Mouse (Mus musculus): ENCODE results near the gene Zfp81. TPM values are rescaled to one million over a fixed set of nuclear protein-coding genes. Genes with fewer than 3 reads are reported as not detected.
"Not testable (repeated sequence)": the region's sequence is repeated elsewhere in the genome, so short reads cannot be mapped to it uniquely, and the experiment has no call there.

Zfp81 gene
- polyA plus RNA-seq (2014; fragmentation: Nextera tagmentation; extraction: Ambion mirVana): 12.9 and 13.4 TPM in 2 replicates

DNA sequence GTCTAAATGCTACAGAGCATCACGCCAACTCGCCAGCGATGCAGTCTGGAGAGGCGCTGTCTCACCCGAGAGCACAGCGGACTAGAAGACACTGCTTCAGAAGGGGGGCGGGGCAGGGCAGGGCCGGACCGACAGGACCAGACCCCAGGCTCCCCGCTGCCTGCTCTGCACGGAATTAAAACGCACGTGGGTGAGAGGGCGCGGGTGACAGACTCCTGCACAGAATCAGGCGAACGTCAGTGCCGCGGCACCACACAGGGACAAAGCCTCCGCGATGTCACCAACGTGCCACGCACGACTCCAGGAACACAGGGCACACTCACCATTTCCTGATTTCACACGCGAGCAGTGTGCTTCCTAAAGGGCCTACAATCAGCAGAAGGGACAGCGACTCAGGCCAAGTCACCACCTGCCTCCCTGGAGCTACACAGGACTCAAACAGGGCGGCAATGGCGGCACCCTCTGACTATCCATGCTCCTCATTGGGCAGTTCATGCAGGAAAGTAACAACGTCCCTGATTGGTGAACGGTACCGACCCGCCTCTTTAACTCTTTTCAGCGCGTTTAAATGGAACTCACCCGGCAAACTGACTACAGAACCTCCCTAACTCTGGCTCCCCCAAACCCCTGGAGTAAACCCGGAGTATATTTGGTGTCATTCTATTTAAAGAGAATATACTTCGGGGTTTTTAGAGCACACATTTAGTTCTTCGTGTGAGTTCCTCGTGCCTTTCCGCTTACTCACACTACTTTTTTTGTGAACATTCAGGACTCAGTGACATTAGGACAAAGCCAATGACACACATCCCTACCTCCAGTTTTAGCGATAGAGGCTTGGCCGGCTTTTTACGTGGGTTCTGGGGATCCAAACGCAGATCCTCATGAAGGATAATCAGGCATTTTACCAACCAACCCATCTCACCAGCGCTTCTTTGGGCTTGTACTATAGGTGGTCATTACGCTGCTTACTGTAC, at the start of gene Zfp81:
TSS of gene Zfp81 (minus strand) at position 468 of the 974 bp plus-strand sequence.
- Histone ChIP-seq H3K4me3 (ENCODE audit: low read depth, low read length) (peak within 1 kb of the TSS; percentile 92), H3K4me2 (replicated peaks; ENCODE audit: low read depth, low read length) (peak within 1 kb of the TSS; percentile 53), H3K36me3 (ENCODE audit: control insufficient read depth, insufficient read depth, low read length) (no peaks in the 10 kb centered on the region), H3K27ac (ENCODE audit: low read length) (peak within 1 kb of the TSS; percentile 83), H3K9me3 (ENCODE audit: control insufficient read depth, low read depth, low read length) (no peaks in the 10 kb centered on the region), H3K27me3 (ENCODE audit: control insufficient read depth, insufficient read depth, low read length) (no peaks in the 10 kb centered on the region), H3K4me1 (ENCODE audit: control insufficient read depth, insufficient read depth, low read length) (peaks cover 4% of the 10 kb centered on the region; the same call in 1 of the 2 replicates), H3K9ac (replicated peaks; ENCODE audit: low read depth, low read length) (peak within 1 kb of the TSS; percentile 64)
- WGBS: 4% methylated on average over 47 of the region's 47 CpGs
- ATAC-seq (ENCODE audit: insufficient number of reproducible peaks, insufficient read depth, low FRiP score, low read depth): peak; percentile 100

DNA sequence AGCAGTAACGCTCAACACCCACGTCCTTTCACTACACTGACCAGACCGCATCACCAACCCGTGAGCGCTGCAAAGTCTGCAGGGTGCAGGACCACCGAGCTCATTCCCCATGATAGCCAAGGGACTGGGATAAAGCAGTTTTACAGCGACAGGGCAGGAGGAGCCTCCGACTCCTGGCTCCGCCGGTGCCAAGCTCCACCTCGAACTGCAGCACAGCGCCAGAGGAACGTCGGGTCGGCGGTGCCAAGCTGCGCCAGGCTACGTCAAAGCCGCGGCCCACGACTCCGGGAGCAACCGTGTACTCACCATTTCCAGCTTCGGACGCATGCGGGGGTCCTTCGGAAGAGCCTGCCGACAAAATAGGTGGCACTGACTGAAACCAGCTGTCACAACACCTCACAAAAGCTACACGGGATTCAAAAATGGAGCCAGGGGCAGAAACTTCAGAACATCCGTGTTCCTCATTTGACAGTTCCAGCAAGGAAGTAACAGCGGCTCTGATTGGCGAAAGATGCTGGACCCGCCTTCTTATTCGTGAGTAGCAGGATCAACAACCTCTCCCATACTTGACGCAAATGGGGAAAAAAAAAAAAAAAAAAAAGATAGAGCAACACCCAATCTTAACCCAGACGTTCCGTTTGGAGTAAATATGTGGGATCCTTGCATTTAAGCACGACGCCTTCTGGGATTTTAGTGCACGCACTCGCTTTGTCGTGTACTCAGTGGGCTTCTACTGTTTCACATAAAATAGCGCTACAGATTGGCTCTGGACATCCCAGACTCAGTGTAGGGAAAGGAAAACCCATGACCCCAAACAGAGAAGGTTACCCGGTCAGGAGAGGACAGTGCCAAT, 35.7 kb upstream of the Zfp81 start, which contains the start of gene Zfp101:
TSS of gene Zfp101 (minus strand) at position 460 of the 853 bp plus-strand sequence.
- H3K9ac ChIP-seq (replicated peaks; ENCODE audit: low read depth, low read length): peak within 1 kb of the TSS; percentile 64
- ATAC-seq (ENCODE audit: insufficient number of reproducible peaks, insufficient read depth, low FRiP score, low read depth): peak; percentile 98

GRCm38 (mm10) chr17:33392271-33392670, 33.6 kb upstream of the Zfp81 start:
- H3K4me2 ChIP-seq (replicated peaks; ENCODE audit: low read depth, low read length): no peak overlapping the region
- ATAC-seq (ENCODE audit: insufficient number of reproducible peaks, insufficient read depth, low FRiP score, low read depth): no peak
- peaks cover 9% of the 10 kb centered on the region; the same call in 1 of the 2 replicates for H3K4me1 ChIP-seq (ENCODE audit: control insufficient read depth, insufficient read depth, low read length)
- H3K9ac ChIP-seq (replicated peaks; ENCODE audit: low read depth, low read length): no peak overlapping the region
- H3K4me3 ChIP-seq (ENCODE audit: low read depth, low read length): no peak overlapping the region
- no peaks in the 10 kb centered on the region for H3K36me3 ChIP-seq (ENCODE audit: control insufficient read depth, insufficient read depth, low read length)
- H3K27ac ChIP-seq (ENCODE audit: low read length): no peak overlapping the region
- 93% methylated on average over 5 of the region's 5 CpGs for WGBS
- no peaks in the 10 kb centered on the region for H3K9me3 ChIP-seq (ENCODE audit: control insufficient read depth, low read depth, low read length)
- H3K27me3 ChIP-seq (ENCODE audit: control insufficient read depth, insufficient read depth, low read length): no peaks in the 10 kb centered on the region

More for the DNA sequence above, 35.7 kb upstream of the Zfp81 start, which contains the start of gene Zfp101:
- Histone ChIP-seq H3K4me3 (ENCODE audit: low read depth, low read length) (peak within 1 kb of the TSS; percentile 93), H3K4me1 (ENCODE audit: control insufficient read depth, insufficient read depth, low read length) (peaks cover 9% of the 10 kb centered on the region; the same call in 1 of the 2 replicates), H3K4me2 (replicated peaks; ENCODE audit: low read depth, low read length) (peak within 1 kb of the TSS; percentile 64), H3K27ac (ENCODE audit: low read length) (no peak within 1 kb of the TSS; the same call in 1 of the 2 replicates), H3K27me3 (ENCODE audit: control insufficient read depth, insufficient read depth, low read length) (no peaks in the 10 kb centered on the region), H3K9me3 (ENCODE audit: control insufficient read depth, low read depth, low read length) (no peaks in the 10 kb centered on the region), H3K36me3 (ENCODE audit: control insufficient read depth, insufficient read depth, low read length) (no peaks in the 10 kb centered on the region)
- WGBS: under 1% methylated on average over 44 of the region's 44 CpGs

DNA sequence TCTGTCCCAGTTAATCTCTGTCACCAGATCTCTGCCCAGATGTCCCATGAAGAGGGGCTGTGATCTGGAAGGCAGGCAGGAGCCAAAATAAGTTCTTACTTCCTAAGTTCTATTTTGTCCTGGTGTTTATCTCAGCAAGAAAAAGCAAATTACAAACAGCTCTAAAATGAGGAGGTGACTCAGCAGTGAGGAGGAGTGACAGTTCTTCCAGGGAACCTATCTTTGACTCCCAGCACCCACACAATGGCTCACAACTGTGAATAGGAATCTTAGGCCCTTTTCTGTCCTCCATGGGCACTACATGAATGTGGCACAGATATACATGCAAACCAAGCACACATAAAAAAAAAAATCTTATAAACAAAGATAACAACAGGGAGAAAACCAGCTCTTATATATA, 27.0 kb upstream of the Zfp81 start:
- no peaks in the 10 kb centered on the region for H3K4me1 ChIP-seq (ENCODE audit: control insufficient read depth, insufficient read depth, low read length)
- H3K4me2 ChIP-seq (replicated peaks; ENCODE audit: low read depth, low read length): no peak overlapping the region
- no peak overlapping the region for H3K9ac ChIP-seq (replicated peaks; ENCODE audit: low read depth, low read length)
- H3K4me3 ChIP-seq (ENCODE audit: low read depth, low read length): no peak overlapping the region
- H3K36me3 ChIP-seq (ENCODE audit: control insufficient read depth, insufficient read depth, low read length): peaks cover 24% of the 10 kb centered on the region
- H3K9me3 ChIP-seq (ENCODE audit: control insufficient read depth, low read depth, low read length): no peaks in the 10 kb centered on the region
- H3K27ac ChIP-seq (ENCODE audit: low read length): no peak overlapping the region
- no peaks in the 10 kb centered on the region for H3K27me3 ChIP-seq (ENCODE audit: control insufficient read depth, insufficient read depth, low read length)
- ATAC-seq (ENCODE audit: insufficient number of reproducible peaks, insufficient read depth, low FRiP score, low read depth): no peak

- Histone ChIP-seq H3K4me3 (ENCODE audit: low read depth, low read length) (no peak overlapping the region), H3K4me2 (replicated peaks; ENCODE audit: low read depth, low read length) (no peak overlapping the region), H3K9me3 (ENCODE audit: control insufficient read depth, low read depth, low read length) (no peaks in the 10 kb centered on the region), H3K36me3 (ENCODE audit: control insufficient read depth, insufficient read depth, low read length) (no peaks in the 10 kb centered on the region), H3K27ac (ENCODE audit: low read length) (no peak overlapping the region), H3K27me3 (ENCODE audit: control insufficient read depth, insufficient read depth, low read length) (no peaks in the 10 kb centered on the region), H3K9ac (replicated peaks; ENCODE audit: low read depth, low read length) (no peak overlapping the region), H3K4me1 (ENCODE audit: control insufficient read depth, insufficient read depth, low read length) (no peaks in the 10 kb centered on the region)
- 88% methylated on average over 3 of the region's 3 CpGs for WGBS
- ATAC-seq (ENCODE audit: insufficient number of reproducible peaks, insufficient read depth, low FRiP score, low read depth): no peak
Measured at GRCm38 (mm10) chr17:33372795-33373194, 14.1 kb upstream of the Zfp81 start.

GRCm38 (mm10) chr17:33352981-33353380, 5.7 kb downstream of the Zfp81 start:
- 100% methylated on average over 1 of the region's 1 CpGs for WGBS

DNA sequence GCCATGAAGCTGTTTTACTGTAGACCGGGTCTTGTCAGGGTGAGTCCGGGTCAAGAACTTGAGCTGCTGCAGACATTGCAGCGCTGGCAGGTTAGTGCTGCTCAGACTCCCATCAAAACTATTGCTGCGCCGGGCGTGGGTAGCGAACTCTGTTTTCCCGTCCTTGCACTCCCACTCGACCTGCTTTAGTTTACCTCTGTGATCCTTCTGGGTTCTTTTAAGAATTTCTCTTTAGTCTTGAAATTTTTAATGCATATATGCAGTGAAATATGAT, 68.9 kb downstream of the Zfp81 start:
- H3K4me3 ChIP-seq (ENCODE audit: low read depth, low read length); H3K9ac ChIP-seq (replicated peaks; ENCODE audit: low read depth, low read length); H3K4me2 ChIP-seq (replicated peaks; ENCODE audit: low read depth, low read length); H3K36me3 ChIP-seq (ENCODE audit: control insufficient read depth, insufficient read depth, low read length); H3K27me3 ChIP-seq (ENCODE audit: control insufficient read depth, insufficient read depth, low read length); H3K9me3 ChIP-seq (ENCODE audit: control insufficient read depth, low read depth, low read length); H3K4me1 ChIP-seq (ENCODE audit: control insufficient read depth, insufficient read depth, low read length); H3K27ac ChIP-seq (ENCODE audit: low read length): not testable (repeated sequence)
- peak; percentile 62; the same call in 1 of the 2 replicates for ATAC-seq (ENCODE audit: insufficient number of reproducible peaks, insufficient read depth, low FRiP score, low read depth)
- no CpG with 5 or more reads among the region's 9 CpGs for WGBS

More at GRCm38 (mm10) chr17:33352981-33353380, 5.7 kb downstream of the Zfp81 start:
- Histone ChIP-seq H3K27me3 (ENCODE audit: control insufficient read depth, insufficient read depth, low read length) (no peaks in the 10 kb centered on the region), H3K9me3 (ENCODE audit: control insufficient read depth, low read depth, low read length) (no peaks in the 10 kb centered on the region; the same call in 1 of the 2 replicates), H3K4me3 (ENCODE audit: low read depth, low read length) (no peak overlapping the region), H3K4me1 (ENCODE audit: control insufficient read depth, insufficient read depth, low read length) (peaks cover 4% of the 10 kb centered on the region; the same call in 1 of the 2 replicates), H3K4me2 (replicated peaks; ENCODE audit: low read depth, low read length) (no peak overlapping the region), H3K36me3 (ENCODE audit: control insufficient read depth, insufficient read depth, low read length) (no peaks in the 10 kb centered on the region), H3K9ac (replicated peaks; ENCODE audit: low read depth, low read length) (no peak overlapping the region), H3K27ac (ENCODE audit: low read length) (no peak overlapping the region)
- ATAC-seq (ENCODE audit: insufficient number of reproducible peaks, insufficient read depth, low FRiP score, low read depth): no peak

All from stomach, embryonic 14.5 days (tissue).